Mouse (Mus musculus) MEL-GATA-1-ER (cell line): Measurements from ENCODE around the gene Ttll12.
A peak's percentile ranks its signal among the peaks of the same experiment; 100 is the strongest.

Experiments used
- DNase-seq: peaks from one replicate; pipeline ENCODE4 v3.0.0-alpha.2; 2012; ENCODE audit warnings: low read depth; ENCODE audit errors: extremely low read depth

Gene Ttll12

GRCm38 (mm10) chr15:83593702-83594512 is 1.1 kb downstream of the Ttll12 start:
- DNase-seq: peak; percentile 69

GRCm38 (mm10) chr15:83593189-83593585 is 1.8 kb downstream of the Ttll12 start:
- no peak for DNase-seq

GRCm38 (mm10) chr15:83592260-83593188 is 2.4 kb downstream of the Ttll12 start:
- peak; percentile 46 for DNase-seq

- DNase-seq: no peak
Measured at GRCm38 (mm10) chr15:83591758-83592157, 3.2 kb downstream of the Ttll12 start.

GRCm38 (mm10) chr15:83590841-83591240 is 4.1 kb downstream of the Ttll12 start:
- DNase-seq: no peak

GRCm38 (mm10) chr15:83584741-83585220 is 10.2 kb downstream of the Ttll12 start:
- DNase-seq: no peak

GRCm38 (mm10) chr15:83583419-83584156 is 11.4 kb downstream of the Ttll12 start:
- no peak for DNase-seq

GRCm38 (mm10) chr15:83582931-83583330 is 12.0 kb downstream of the Ttll12 start:
- DNase-seq: no peak

- no peak for DNase-seq
Measured at GRCm38 (mm10) chr15:83576651-83577050, 18.3 kb downstream of the Ttll12 start.

GRCm38 (mm10) chr15:83575543-83575942 is 19.4 kb downstream of the Ttll12 start:
- DNase-seq: no peak

- DNase-seq: no peak
Measured at GRCm38 (mm10) chr15:83574731-83575351, 20.1 kb downstream of the Ttll12 start.

- DNase-seq: no peak
Measured at GRCm38 (mm10) chr15:83573606-83574005, 21.4 kb downstream of the Ttll12 start.

- no peak for DNase-seq
Measured at GRCm38 (mm10) chr15:83572132-83572531, 22.8 kb downstream of the Ttll12 start.

GRCm38 (mm10) chr15:83571636-83572035 is 23.3 kb downstream of the Ttll12 start:
- DNase-seq: no peak

GRCm38 (mm10) chr15:83570641-83571040 is 24.3 kb downstream of the Ttll12 start:
- no peak for DNase-seq

- DNase-seq: peak; percentile 41
Measured at GRCm38 (mm10) chr15:83569682-83570081, 25.3 kb downstream of the Ttll12 start.

GRCm38 (mm10) chr15:83568544-83568943 is 26.4 kb downstream of the Ttll12 start:
- DNase-seq: no peak

- DNase-seq: no peak
Measured at GRCm38 (mm10) chr15:83567728-83568127, 27.2 kb downstream of the Ttll12 start.

- no peak for DNase-seq
Measured at GRCm38 (mm10) chr15:83566006-83566405, 29.0 kb downstream of the Ttll12 start.

- no peak for DNase-seq
Measured at GRCm38 (mm10) chr15:83565434-83565833, 29.5 kb downstream of the Ttll12 start.
